Mouse (Mus musculus): ENCODE measurements around the gene Gm29735. TPM values are rescaled to one million over a fixed set of nuclear protein-coding genes. Genes with fewer than 3 reads are reported as not detected.
"Not testable (repeated sequence)": the region's sequence is repeated elsewhere in the genome, so short reads cannot be mapped to it uniquely, and the experiment has no call there.

Gene Gm29735
- not detected in 2 replicates for polyA plus RNA-seq (2015; fragmentation: Nextera tagmentation; extraction: Ambion mirVana)

DNA sequence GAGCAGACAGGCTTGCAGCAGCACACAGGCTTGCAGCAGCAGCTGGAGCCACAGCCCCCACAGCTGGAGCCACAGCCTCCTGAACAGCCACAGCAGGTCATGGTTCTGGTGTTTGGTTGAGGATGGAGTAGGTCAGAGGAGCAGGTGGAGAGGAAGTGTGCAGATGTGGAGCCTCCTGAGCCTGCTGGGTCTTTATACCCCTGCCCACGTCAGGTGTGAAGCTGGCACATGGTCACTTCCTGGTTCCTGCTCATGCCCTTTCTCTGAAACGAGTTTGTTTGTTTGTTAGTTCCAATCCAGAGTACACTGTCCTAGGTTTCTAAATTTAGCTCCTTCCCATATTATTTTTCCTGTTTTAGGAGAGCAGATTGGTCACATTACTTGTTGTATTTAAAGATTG lies at the start of gene Gm29735:
Gm29735 (minus strand) TSS at position 101 of the 400 bp plus-strand sequence.
- not testable (repeated sequence) for H3K36me3 ChIP-seq (ENCODE audit: control insufficient read depth, insufficient read depth); H3K9me3 ChIP-seq (replicated peaks; ENCODE audit: control insufficient read depth, low read length); H3K4me3 ChIP-seq (ENCODE audit: low read depth, low read length); H3K27ac ChIP-seq (ENCODE audit: low read length); H3K4me2 ChIP-seq (ENCODE audit: low read depth, low read length); ATAC-seq (ENCODE audit: low read depth); H3K4me1 ChIP-seq (ENCODE audit: control insufficient read depth, low read depth, low read length); H3K9ac ChIP-seq (ENCODE audit: low read depth, low read length); H3K27me3 ChIP-seq (ENCODE audit: control insufficient read depth, insufficient read depth, low read depth, low read length)
- WGBS (ENCODE audit: insufficient replicate concordance): 26% methylated on average over 2 of the region's 2 CpGs

DNA sequence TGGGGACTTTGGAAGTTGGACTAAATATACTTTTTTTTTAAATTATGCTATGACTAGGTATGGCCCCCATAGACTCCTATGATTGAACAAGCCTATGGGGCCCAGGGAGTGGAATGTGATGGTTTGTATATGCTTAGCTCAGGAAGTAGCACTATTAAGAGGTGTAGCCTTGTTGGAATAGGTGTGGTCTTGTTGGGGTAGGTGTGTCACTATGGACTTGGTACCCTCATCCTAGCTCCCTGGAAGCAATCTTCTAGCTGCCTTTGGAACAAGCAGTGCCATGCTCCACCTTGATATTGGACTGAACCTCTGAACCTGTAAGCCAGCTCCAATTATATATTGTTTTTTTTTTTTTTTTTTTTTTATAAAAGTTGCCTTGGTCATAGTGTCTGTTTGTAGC lies 48.6 kb upstream of the Gm29735 start:
- no peaks in the 10 kb centered on the region for H3K27me3 ChIP-seq (ENCODE audit: control insufficient read depth, insufficient read depth, low read depth, low read length)
- H3K36me3 ChIP-seq (ENCODE audit: control insufficient read depth, insufficient read depth): no peaks in the 10 kb centered on the region
- no peaks in the 10 kb centered on the region for H3K4me1 ChIP-seq (ENCODE audit: control insufficient read depth, low read depth, low read length)
- no peak overlapping the region for H3K4me2 ChIP-seq (ENCODE audit: low read depth, low read length)
- no peak overlapping the region for H3K27ac ChIP-seq (ENCODE audit: low read length)
- no peak overlapping the region for H3K4me3 ChIP-seq (ENCODE audit: low read depth, low read length)
- H3K9me3 ChIP-seq (replicated peaks; ENCODE audit: control insufficient read depth, low read length): no peaks in the 10 kb centered on the region
- H3K9ac ChIP-seq (ENCODE audit: low read depth, low read length): no peak overlapping the region
- ATAC-seq (ENCODE audit: low read depth): no peak

DNA sequence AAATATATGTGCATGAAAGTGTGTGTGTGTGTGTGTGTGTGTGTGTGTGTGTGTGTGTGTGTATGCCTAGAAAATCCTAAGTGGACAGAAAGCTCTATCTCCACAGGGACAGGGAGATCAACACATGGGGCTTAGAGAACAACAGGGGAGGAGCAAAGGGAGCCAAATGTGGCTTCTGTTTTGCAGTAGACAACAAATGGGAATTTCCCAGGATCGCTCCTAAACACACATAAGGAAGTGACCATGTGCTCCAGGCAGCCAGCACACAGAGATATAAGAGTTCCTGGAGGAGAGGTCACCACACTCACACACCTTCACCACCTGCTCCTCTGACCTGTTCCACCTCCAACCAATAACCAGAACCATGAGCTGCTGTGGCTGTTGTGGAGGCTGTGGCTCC lies 44.2 kb upstream of the Gm29735 start, which contains the start of gene Krtap5-3:
Krtap5-3 (plus strand) TSS at position 301 of the 400 bp plus-strand sequence.
- Histone ChIP-seq H3K36me3 (ENCODE audit: control insufficient read depth, insufficient read depth) (no peaks in the 10 kb centered on the region), H3K9ac (ENCODE audit: low read depth, low read length) (no peak within 1 kb of the TSS), H3K27ac (ENCODE audit: low read length) (no peak within 1 kb of the TSS), H3K4me3 (ENCODE audit: low read depth, low read length) (no peak within 1 kb of the TSS), H3K27me3 (ENCODE audit: control insufficient read depth, insufficient read depth, low read depth, low read length) (no peaks in the 10 kb centered on the region), H3K4me1 (ENCODE audit: control insufficient read depth, low read depth, low read length) (no peaks in the 10 kb centered on the region), H3K4me2 (ENCODE audit: low read depth, low read length) (no peak within 1 kb of the TSS), H3K9me3 (replicated peaks; ENCODE audit: control insufficient read depth, low read length) (no peaks in the 10 kb centered on the region)
- ATAC-seq (ENCODE audit: low read depth): no peak
- WGBS (ENCODE audit: insufficient replicate concordance): 60% methylated on average over 1 of the region's 1 CpGs

DNA sequence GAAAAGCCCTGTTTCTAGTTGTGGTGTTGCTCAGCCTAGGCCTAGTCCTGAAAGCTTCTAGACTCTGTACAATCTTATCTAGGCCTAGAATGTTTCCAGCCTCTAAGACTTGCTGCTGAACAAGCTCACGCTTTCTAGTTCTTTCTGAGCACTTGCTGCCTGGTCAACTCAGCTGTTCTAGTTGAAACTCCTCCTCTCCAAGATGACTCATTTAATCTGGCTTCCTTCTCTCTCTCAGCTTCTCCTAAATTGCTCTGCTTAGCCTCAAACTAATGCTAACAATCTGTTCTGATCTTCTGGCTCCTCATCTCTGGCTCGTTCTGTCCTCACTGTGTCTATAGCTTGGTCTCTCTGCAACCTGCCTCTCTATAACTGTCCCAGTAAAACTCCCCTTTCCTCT lies 41.8 kb upstream of the Gm29735 start:
- no peak overlapping the region for H3K27ac ChIP-seq (ENCODE audit: low read length)
- no peak for ATAC-seq (ENCODE audit: low read depth)
- WGBS (ENCODE audit: insufficient replicate concordance): 56% methylated on average over 2 of the region's 2 CpGs

DNA sequence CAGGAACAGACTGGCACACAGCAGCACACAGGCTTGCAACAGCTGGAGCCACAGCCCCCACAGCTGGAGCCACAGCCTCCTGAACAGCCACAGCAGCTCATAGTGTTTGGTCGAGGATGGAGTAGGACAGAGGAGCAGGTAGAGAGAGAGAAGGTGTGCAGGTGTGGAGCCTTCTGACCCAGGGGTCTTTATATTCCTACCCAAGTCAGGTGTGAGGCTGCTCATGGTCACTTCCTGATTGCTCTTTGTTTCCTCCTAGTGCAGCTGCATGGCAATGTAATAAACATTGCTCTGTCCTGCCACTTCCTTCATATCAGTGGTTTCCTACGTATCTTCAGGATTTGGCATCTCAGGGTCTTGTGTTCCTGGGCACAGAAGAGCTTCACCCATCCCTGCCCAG lies 33.4 kb upstream of the Gm29735 start, which contains the start of gene Gm10153:
Gm10153 (minus strand) TSS at position 101 of the 400 bp plus-strand sequence.
- H3K27me3 ChIP-seq (ENCODE audit: control insufficient read depth, insufficient read depth, low read depth, low read length): no peaks in the 10 kb centered on the region

More for the DNA sequence above, 41.8 kb upstream of the Gm29735 start:
- H3K4me1 ChIP-seq (ENCODE audit: control insufficient read depth, low read depth, low read length): no peaks in the 10 kb centered on the region
- no peak overlapping the region for H3K4me2 ChIP-seq (ENCODE audit: low read depth, low read length)
- no peak overlapping the region for H3K9ac ChIP-seq (ENCODE audit: low read depth, low read length)
- no peak overlapping the region for H3K4me3 ChIP-seq (ENCODE audit: low read depth, low read length)
- no peaks in the 10 kb centered on the region for H3K36me3 ChIP-seq (ENCODE audit: control insufficient read depth, insufficient read depth)
- H3K9me3 ChIP-seq (replicated peaks; ENCODE audit: control insufficient read depth, low read length): no peaks in the 10 kb centered on the region
- no peaks in the 10 kb centered on the region for H3K27me3 ChIP-seq (ENCODE audit: control insufficient read depth, insufficient read depth, low read depth, low read length)

DNA sequence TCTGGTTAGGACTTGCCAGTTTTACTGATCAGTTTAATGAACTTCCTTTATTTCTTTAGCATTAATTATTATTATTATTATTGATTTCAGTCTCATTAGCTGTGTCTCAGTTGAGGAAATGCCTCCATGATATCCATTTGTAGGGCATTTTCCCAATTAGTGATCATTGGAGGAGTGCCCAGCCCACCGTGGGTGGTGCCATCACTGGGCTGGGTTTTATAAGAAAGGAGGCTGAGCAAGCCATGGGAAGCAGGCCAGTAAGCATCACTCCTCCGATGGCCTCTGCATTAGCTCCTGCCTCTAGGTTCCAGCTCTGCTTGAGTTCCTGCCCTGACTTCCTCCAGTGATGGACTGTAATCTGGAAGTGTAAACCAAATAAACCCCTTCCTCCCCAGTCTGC lies 31.2 kb upstream of the Gm29735 start:
- no peaks in the 10 kb centered on the region for H3K4me1 ChIP-seq (ENCODE audit: control insufficient read depth, low read depth, low read length)
- no peaks in the 10 kb centered on the region for H3K9me3 ChIP-seq (replicated peaks; ENCODE audit: control insufficient read depth, low read length)
- no peaks in the 10 kb centered on the region for H3K36me3 ChIP-seq (ENCODE audit: control insufficient read depth, insufficient read depth)
- no peaks in the 10 kb centered on the region for H3K27me3 ChIP-seq (ENCODE audit: control insufficient read depth, insufficient read depth, low read depth, low read length)
- ATAC-seq (ENCODE audit: low read depth): no peak
- H3K4me2 ChIP-seq (ENCODE audit: low read depth, low read length): no peak overlapping the region
- H3K27ac ChIP-seq (ENCODE audit: low read length): no peak overlapping the region
- no peak overlapping the region for H3K4me3 ChIP-seq (ENCODE audit: low read depth, low read length)
- 62% methylated on average over 2 of the region's 2 CpGs for WGBS (ENCODE audit: insufficient replicate concordance)
- H3K9ac ChIP-seq (ENCODE audit: low read depth, low read length): no peak overlapping the region

More for the DNA sequence above, 33.4 kb upstream of the Gm29735 start, which contains the start of gene Gm10153:
- ATAC-seq (ENCODE audit: low read depth): no peak
- H3K27ac ChIP-seq (ENCODE audit: low read length): no peak within 1 kb of the TSS
- no peaks in the 10 kb centered on the region for H3K9me3 ChIP-seq (replicated peaks; ENCODE audit: control insufficient read depth, low read length)
- no peaks in the 10 kb centered on the region for H3K4me1 ChIP-seq (ENCODE audit: control insufficient read depth, low read depth, low read length)
- no peak within 1 kb of the TSS for H3K9ac ChIP-seq (ENCODE audit: low read depth, low read length)
- H3K4me2 ChIP-seq (ENCODE audit: low read depth, low read length): no peak within 1 kb of the TSS
- H3K4me3 ChIP-seq (ENCODE audit: low read depth, low read length): no peak within 1 kb of the TSS
- WGBS (ENCODE audit: insufficient replicate concordance): 17% methylated on average over 2 of the region's 2 CpGs
- H3K36me3 ChIP-seq (ENCODE audit: control insufficient read depth, insufficient read depth): no peaks in the 10 kb centered on the region

DNA sequence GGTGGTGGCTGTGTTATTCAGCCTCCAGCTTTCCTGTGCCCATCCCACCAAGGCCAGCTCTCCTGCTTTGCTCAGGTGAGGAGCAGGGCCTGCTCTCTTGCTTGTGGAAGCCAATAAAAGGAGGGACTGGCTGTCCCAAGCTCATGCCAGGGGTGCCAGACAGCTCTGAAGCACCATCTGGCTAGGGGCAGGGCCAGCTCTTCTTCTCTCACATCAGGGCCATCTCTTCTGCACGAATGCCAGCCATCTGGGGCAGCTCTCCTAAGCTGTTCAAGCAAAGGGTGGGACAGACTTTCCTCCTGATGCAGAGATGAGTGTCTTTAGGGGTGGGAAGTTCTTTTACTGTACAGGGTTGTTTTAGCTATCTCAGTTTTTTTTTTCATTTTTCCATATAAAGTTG lies 24.1 kb upstream of the Gm29735 start:
- H3K27me3 ChIP-seq (ENCODE audit: control insufficient read depth, insufficient read depth, low read depth, low read length): no peaks in the 10 kb centered on the region
- H3K4me3 ChIP-seq (ENCODE audit: low read depth, low read length): no peak overlapping the region
- no peaks in the 10 kb centered on the region for H3K4me1 ChIP-seq (ENCODE audit: control insufficient read depth, low read depth, low read length)
- no peak overlapping the region for H3K9ac ChIP-seq (ENCODE audit: low read depth, low read length)
- H3K4me2 ChIP-seq (ENCODE audit: low read depth, low read length): no peak overlapping the region
- H3K27ac ChIP-seq (ENCODE audit: low read length): no peak overlapping the region
- WGBS (ENCODE audit: insufficient replicate concordance): 21% methylated on average over 1 of the region's 1 CpGs
- no peaks in the 10 kb centered on the region for H3K9me3 ChIP-seq (replicated peaks; ENCODE audit: control insufficient read depth, low read length)
- no peaks in the 10 kb centered on the region for H3K36me3 ChIP-seq (ENCODE audit: control insufficient read depth, insufficient read depth)
- no peak for ATAC-seq (ENCODE audit: low read depth)

DNA sequence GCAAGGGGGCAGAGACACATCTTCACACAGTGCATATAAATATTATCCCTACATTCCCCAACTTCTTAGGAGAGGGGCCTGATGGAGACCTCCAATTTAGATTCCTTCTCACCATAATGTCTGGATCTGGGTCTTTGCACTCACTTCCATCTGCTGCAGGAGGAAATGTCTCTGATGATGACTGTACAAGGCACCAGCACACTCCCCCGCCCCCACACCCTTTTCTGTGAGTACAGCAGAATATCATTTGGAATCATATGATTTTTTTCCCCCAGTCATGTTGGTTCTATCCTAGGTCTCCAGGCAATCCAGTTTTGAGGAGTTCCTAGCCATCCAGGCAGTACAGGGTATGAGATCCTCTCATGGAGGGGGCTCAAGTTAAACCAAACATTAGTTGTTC lies 21.8 kb upstream of the Gm29735 start:
- no peak for ATAC-seq (ENCODE audit: low read depth)
- Histone ChIP-seq H3K27ac (ENCODE audit: low read length) (no peak overlapping the region), H3K4me1 (ENCODE audit: control insufficient read depth, low read depth, low read length) (no peaks in the 10 kb centered on the region), H3K36me3 (ENCODE audit: control insufficient read depth, insufficient read depth) (no peaks in the 10 kb centered on the region), H3K9me3 (replicated peaks; ENCODE audit: control insufficient read depth, low read length) (no peaks in the 10 kb centered on the region), H3K4me2 (ENCODE audit: low read depth, low read length) (no peak overlapping the region), H3K4me3 (ENCODE audit: low read depth, low read length) (no peak overlapping the region), H3K27me3 (ENCODE audit: control insufficient read depth, insufficient read depth, low read depth, low read length) (no peaks in the 10 kb centered on the region), H3K9ac (ENCODE audit: low read depth, low read length) (no peak overlapping the region)
- WGBS (ENCODE audit: insufficient replicate concordance): 55% methylated on average over 1 of the region's 1 CpGs

DNA sequence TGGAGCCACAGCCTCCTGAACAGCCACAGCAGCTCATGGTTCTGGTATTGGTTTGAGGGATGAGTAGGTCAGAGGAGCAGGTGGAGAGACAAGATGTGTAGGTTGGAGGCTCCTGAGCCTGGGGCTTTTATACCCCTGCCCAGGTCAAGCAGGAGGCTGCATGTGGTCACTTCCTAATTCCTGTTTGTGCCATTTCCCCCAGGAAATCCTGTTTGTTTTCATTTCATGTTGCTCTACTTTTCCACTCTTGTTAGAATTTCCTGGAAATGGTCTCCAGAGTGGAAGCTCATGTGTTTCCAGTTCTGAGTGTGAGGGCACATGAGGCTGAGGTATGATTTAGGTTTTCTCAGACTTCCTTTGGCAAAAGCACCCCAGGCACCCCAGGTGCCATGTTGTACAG lies 19.0 kb upstream of the Gm29735 start, which contains the start of gene Krtap5-2:
Krtap5-2 (minus strand) TSS at position 101 of the 400 bp plus-strand sequence.
- not testable (repeated sequence) for H3K27me3 ChIP-seq (ENCODE audit: control insufficient read depth, insufficient read depth, low read depth, low read length); ATAC-seq (ENCODE audit: low read depth); H3K27ac ChIP-seq (ENCODE audit: low read length); H3K4me3 ChIP-seq (ENCODE audit: low read depth, low read length); H3K9me3 ChIP-seq (replicated peaks; ENCODE audit: control insufficient read depth, low read length); H3K4me2 ChIP-seq (ENCODE audit: low read depth, low read length); H3K36me3 ChIP-seq (ENCODE audit: control insufficient read depth, insufficient read depth); H3K9ac ChIP-seq (ENCODE audit: low read depth, low read length); H3K4me1 ChIP-seq (ENCODE audit: control insufficient read depth, low read depth, low read length)

Measured in liver, embryonic 16.5 days (tissue).